Mouse (Mus musculus): ENCODE results near the gene Pdzd2. TPM values are rescaled to one million over a fixed set of nuclear protein-coding genes. Genes with fewer than 3 reads are reported as not detected.

The Pdzd2 gene
- total RNA-seq, 2 experiments from 2014 or later: 178 to 205 TPM

DNA sequence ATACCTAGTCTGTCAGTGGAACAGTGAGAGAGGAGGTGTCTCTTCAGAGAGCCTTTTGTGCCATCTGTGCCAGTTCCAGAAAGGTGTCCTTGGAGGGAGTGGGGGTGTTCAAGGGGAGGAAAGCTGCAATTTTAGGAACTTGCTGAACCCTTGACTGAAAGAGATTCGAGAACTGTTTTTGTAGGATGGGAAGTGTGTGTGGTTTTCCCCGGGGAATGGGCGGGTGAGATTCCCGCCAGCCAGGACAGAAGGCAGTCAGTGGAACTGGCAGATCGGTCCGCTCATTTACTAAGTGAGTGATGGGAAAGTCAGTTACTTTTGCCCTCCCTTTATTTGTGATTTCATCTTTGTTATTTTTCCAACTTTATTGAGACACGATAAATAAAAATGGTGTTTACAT, 266.1 kb downstream of the Pdzd2 start:
- DNase-seq: no peak

- DNase-seq: no peak
Measured at GRCm38 (mm10) chr15:12472646-12473045, 267.1 kb downstream of the Pdzd2 start.

- DNase-seq: no peak
Measured at GRCm38 (mm10) chr15:12470900-12471838, 268.6 kb downstream of the Pdzd2 start.

- no peak for DNase-seq
Measured at GRCm38 (mm10) chr15:12468625-12469024, 271.1 kb downstream of the Pdzd2 start.

GRCm38 (mm10) chr15:12465748-12466147, 274.0 kb downstream of the Pdzd2 start:
- DNase-seq: no peak

DNA sequence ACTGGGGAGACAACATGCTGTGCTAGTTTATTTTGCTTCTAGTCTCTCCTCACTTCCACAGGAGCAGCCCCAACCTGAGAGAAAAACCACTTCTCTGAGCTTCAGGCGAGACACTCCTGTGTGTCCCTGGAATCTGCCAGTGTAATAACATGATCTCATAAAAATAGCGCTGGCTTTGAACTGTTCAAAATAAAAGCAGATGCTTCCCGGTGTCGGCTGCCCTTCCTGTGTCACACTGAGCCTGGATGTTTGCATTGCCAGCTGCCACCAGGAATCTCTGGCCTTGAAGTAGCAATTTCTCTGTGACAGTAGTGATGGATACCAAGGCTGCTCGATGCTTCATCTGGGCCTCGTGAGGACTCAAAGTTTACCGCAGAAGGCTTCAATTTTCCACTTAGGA, 282.9 kb downstream of the Pdzd2 start:
- no peak for DNase-seq

DNA sequence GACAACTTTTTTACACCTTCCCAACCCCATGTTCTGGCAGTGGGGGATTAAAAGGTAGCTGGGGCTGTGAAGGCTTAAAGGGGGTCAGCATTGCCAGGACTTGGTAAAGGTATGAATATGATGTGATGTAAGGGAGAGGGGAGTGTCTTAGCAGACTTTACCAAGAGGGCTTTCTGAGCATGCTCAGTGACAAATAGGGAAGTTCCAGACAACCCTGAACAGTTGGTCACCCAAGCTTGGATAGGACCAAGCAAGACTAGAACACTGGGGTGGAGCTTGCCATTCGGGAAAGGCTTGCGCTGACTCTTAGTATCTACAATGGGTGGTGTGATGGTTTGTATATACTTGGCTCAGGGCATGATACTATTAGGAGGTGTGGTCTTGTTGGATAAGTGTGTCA, 286.4 kb downstream of the Pdzd2 start:
- no peak for DNase-seq

GRCm38 (mm10) chr15:12452141-12452995, 287.4 kb downstream of the Pdzd2 start:
- DNase-seq: no peak

DNA sequence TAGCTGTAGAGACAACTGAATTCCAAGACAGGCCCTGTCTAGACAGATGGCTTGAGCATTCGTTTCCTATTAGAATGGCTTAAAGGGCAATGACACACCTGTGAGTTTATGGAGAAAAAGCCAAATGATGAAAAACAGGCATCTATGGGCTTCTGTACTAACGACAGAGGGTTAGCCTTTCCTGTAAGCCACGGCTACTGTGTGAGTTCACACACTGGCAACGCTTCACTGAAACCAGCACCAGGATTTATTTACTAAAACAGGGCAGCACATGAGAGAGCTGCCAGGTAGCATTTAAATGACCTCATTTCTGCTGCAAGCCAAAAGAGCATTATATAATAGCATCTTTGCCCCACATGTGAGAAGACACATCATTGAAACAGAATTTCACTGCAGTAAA, 288.3 kb downstream of the Pdzd2 start:
- DNase-seq: no peak

DNA sequence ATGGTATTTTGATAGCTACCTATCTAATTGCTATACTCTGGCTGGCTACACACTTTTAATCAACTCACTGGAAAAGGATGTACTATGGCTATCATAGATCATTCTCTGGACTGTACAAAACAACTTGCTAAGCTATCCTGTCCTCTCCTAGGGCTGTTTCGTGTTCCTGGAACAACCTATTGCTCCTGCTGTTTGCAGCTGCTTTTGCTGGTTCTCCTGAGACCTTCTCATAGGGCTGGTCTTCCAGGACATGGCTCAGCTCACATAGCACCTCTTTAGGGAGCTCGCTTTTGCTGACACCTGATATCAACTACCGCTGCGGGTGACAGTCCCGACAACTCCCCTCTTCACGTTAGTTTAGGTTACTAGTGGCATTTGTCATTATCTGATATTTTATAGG, 288.9 kb downstream of the Pdzd2 start:
- DNase-seq: no peak

DNA sequence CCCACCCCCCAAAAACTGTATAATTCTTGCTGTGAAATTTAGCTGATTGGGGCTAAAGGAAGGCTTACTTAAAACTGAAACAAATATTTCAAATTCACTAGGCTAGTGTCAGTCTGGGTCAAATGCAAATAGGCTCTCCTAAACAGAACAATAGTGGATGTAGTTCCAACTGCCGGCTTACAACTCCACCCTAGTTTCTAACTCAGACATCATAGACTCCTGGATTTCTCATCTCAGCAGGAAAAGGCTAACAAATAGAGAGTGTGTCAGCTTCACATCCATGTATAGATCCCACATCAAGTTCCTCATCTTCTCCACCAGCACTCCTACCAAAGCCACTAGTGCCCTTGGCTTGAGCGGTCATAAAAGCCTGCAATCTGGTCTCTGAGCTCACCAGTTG, 290.4 kb downstream of the Pdzd2 start:
- no peak for DNase-seq

DNA sequence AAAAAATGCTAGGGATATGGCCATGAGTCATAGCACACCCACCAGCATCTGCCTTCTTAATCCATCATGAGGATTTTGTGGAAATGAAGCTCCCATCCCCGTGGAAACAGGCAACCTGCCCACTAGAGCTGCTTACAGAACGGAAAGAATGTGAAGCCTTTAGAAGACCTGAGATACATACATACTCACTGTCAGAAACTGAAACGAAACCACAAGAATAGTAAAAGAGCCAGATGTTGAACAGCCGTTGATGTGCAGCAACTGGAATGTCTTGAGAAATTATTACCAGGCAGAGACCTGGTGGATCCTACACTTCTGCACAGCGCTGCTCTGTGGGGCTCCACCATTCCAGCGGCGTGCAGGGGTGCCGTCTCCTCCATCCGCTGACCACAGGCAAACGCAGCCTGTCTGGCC, 292.7 kb downstream of the Pdzd2 start:
- peak; percentile 33 for DNase-seq

GRCm38 (mm10) chr15:12444551-12444950, 295.2 kb downstream of the Pdzd2 start:
- DNase-seq: no peak

GRCm38 (mm10) chr15:12439351-12439751, 300.4 kb downstream of the Pdzd2 start:
- DNase-seq: no peak

- DNase-seq: no peak
Measured at GRCm38 (mm10) chr15:12438691-12439090, 301.0 kb downstream of the Pdzd2 start.

GRCm38 (mm10) chr15:12438081-12438480, 301.6 kb downstream of the Pdzd2 start:
- DNase-seq: no peak

DNA sequence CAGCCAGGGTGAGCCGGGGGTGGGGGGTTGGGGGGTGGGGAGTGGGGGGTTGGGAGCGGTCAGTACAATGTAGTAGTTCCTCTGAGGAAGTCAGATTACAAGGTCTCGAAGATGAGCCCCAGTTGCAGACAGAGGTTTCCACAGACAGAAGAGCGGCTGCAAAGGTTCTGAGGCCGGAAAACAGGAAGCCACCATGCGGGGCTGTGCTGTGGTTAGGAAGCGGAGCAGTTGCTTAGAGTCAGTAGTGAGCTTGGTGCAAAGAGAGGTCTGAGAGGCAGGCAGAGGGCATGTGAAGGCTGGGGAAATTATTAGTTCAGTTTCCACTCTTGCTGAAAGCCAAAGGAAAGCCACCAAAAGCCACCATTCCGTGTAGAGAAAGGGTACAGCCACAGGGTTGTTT, 303.8 kb downstream of the Pdzd2 start:
- DNase-seq: no peak

DNA sequence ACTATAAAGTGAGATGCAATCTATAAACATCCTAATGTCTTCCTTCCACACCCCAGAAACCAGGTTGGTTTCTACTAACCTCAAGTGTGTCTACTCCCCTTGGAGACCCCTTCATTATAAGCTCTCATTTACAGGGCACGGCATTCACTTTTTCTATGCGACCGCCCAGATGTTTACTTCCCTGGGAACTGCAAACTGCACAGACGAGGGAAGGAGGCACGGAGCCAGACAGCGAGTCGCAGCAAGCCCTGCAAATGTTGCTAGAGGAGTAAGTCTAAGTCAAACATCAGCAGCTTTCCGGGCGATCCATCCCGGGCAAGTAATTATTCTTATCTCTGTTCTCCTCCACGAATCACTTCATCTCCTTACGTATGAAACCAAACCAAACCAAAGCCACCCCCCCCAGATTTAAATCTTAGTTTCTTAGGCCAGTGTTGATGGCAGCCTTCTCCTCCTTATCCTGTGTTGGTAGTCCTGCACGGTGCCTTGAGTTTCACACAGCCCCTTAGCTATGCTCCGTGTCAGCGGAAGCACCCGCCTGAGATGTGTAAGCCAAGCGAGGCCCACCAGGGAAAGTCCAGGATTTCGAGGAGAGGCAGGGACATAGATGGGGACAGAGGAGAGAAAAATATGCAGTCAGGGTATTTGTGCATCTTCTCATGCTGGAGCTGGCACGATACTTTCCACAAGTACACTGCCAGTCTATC, 305.7 kb downstream of the Pdzd2 start:
- peak; percentile 35 for DNase-seq

DNA sequence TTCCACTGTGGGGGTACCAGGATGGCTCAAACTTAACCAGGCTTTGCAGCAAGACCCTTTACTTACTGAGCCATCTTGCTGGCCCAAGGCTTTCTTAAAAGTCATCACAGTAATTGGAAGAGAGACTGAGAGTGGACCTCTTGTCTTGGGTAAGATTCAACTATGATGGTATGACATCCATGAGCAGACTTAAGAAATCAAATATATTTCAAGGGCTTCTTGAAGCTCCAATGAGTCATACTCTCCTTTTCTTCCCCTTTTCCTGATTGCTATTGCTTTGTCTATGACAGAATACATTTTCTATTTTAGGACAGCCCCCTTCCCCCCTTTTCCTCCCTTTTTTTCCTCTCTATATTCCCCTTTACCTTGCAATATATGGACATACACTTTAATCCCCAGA, 306.8 kb downstream of the Pdzd2 start:
- no peak for DNase-seq

DNA sequence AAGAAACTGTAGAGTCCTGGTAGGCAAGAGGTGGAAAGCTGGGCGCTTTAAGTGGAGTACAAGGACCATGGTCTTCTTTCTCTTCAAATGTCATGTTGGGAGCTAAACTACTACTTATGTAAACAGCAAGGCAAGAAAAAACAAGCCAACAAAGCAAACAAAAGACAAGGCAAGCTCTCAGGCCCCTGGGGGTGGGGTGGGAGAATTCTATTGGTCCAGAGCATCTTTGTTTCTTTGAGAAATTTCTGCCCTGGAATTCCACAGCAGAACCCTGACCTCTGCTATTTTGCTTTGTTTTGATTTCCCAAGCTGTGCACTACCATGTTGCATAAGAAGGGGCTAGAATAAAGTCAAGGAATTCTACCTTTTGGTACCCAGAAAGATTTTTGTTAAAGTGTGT, 307.4 kb downstream of the Pdzd2 start:
- no peak for DNase-seq

DNA sequence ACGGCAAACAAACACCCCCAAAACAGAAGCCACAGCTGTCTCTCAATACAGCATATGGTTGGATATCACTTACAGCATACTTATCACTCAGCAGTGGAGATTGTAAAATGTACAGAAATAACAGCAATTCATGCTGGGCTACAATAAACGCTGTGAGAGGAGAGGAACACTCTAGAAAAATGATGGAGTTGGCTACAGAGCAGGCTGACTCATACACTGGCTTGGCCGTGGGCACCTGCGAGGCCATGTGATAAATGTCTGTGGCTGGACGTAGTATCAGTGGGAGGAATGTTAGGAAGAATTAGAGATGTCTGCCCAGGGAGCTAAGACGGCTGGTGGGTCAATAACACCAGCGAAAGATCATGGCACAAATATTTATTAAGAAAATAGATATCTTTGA, 308.0 kb downstream of the Pdzd2 start:
- no peak for DNase-seq

DNA sequence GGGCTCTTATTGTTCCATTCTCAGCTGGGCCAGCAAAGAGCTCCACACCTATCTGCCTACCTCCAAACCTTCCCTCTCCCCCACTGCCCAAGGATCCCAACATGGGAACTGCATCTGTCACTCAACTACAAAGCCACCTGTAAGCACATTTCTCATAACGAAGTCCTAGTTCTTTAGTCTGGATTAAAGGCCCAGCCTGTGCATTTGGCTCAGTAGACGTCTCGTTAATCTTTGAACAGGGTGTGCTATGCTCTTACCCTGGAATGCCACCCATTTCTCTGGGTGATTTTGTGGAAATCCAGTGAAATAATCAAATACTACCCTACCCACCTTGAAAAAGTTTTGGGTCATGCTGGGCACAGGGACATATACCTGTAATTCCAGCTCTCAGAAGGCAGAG, 308.5 kb downstream of the Pdzd2 start:
- DNase-seq: no peak

DNA sequence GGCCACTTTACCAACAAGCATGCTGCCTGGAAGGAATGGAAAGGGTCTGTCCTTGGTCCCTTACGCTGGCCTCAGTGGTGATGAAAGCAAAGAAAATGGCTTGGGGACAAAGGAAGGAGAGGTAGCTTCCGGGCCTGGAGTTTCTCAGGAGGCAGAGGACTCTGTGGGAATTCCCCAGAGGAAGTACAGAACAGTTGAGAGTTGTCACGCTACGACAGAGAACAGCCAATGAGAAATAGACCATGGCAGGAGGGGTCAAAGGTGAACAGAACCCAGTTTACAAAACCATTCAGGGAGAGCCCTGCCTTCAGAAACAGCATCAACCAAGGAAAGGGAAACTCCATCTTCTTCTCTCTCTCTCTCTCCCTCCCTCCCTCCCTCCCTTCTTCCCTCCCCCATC, 309.1 kb downstream of the Pdzd2 start:
- DNase-seq: no peak
